Mouse (Mus musculus): Measurements from ENCODE around the gene Amotl1. TPM values are rescaled to one million over a fixed set of nuclear protein-coding genes. Genes with fewer than 3 reads are reported as not detected.
"Not testable (repeated sequence)": the region's sequence is repeated elsewhere in the genome, so short reads cannot be mapped to it uniquely, and the experiment has no call there.

Gene Amotl1
- polyA plus RNA-seq, 1 experiment from 2014 or later: 2.4 TPM

GRCm38 (mm10) chr9:14576359-14576758 lies 68.5 kb downstream of the Amotl1 start:
- not testable (repeated sequence) for H3K4me2 ChIP-seq (ENCODE audit: low read depth, low read length); H3K36me3 ChIP-seq (ENCODE audit: control insufficient read depth, insufficient read depth); H3K27me3 ChIP-seq (ENCODE audit: control insufficient read depth, insufficient read depth, low read depth, low read length); H3K27ac ChIP-seq (ENCODE audit: low read length); H3K4me3 ChIP-seq (ENCODE audit: low read depth, low read length); H3K9ac ChIP-seq (ENCODE audit: low read depth, low read length); H3K9me3 ChIP-seq (replicated peaks; ENCODE audit: control insufficient read depth, low read length); ATAC-seq (ENCODE audit: low read depth); H3K4me1 ChIP-seq (ENCODE audit: control insufficient read depth, low read depth, low read length)
- WGBS (ENCODE audit: insufficient replicate concordance): 38% methylated on average over 2 of the region's 2 CpGs

DNA sequence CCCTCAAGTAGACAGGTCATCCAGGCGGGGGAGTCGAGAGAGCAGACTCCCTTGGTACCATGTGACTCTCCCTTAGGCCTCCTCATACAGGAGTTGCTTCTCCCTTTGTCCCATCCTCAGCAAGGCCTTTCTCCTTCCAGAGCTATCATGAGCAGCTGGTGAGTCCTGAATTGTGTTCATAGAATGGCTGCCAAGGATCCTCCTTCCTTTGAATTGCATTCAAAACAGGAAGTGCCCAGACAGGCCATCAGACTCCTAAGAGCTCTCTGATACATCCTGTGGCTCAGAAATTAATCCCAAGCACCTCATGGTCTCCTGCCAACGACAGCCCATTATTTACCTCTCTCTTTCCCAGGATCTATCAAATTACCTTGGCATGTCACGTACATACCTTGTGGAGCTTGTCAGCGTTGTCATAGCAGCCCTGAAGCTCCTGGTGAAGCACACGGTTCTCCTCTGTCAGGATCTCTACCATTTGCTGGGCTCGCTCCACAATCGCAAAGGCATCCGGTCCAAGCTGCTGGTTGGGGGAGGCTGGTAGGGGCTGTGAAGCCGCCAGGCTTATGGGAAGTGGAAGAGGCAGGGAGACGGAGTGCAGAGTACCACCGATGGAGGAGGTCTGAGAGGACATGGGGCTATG lies 70.0 kb downstream of the Amotl1 start:
- Histone ChIP-seq H3K36me3 (ENCODE audit: control insufficient read depth, insufficient read depth) (no peaks in the 10 kb centered on the region), H3K9ac (ENCODE audit: low read depth, low read length) (no peak overlapping the region), H3K4me1 (ENCODE audit: control insufficient read depth, low read depth, low read length) (no peaks in the 10 kb centered on the region), H3K9me3 (replicated peaks; ENCODE audit: control insufficient read depth, low read length) (no peaks in the 10 kb centered on the region), H3K27ac (ENCODE audit: low read length) (no peak overlapping the region), H3K4me2 (ENCODE audit: low read depth, low read length) (no peak overlapping the region), H3K27me3 (ENCODE audit: control insufficient read depth, insufficient read depth, low read depth, low read length) (no peaks in the 10 kb centered on the region), H3K4me3 (ENCODE audit: low read depth, low read length) (no peak overlapping the region)
- WGBS (ENCODE audit: insufficient replicate concordance): 53% methylated on average over 12 of the region's 12 CpGs
- ATAC-seq (ENCODE audit: low read depth): peak; percentile 21; the same call in 1 of the 2 replicates

DNA sequence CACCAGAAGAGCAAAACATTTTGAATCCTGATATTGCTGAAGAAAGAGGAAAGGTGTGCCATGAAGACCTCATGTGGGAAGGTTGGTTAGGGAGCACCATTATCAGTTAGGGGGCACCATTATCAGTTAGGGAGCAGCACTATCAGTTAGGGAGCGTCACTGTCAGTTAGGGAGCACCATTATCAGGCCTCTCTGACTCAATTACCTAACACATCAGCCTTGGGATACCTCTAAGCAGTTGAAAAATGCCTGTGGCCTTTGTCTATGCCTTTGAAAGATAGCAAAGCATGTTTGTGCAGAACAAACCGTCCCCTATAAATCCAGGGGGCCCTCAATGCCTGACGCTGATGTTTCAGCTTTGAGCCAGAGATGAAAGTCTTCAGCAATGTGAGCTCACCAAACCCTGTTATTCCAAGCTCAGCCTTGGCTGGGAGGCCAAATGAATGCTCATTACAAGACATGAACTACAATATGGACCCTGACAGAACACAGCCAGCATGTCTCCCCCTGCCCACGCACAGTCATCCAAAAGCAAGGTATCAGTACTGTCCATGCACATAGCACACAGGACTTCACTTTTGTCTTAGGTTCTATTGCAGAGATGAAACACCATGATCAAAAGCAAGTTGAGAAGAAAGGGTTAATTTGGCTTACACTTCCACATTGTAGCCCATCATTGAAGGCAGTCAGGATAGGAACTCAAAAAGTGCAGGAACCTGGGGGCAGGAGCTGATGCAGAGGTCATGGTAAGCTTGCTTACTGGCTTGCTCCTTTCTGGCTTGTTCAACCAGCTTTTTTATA lies 75.5 kb downstream of the Amotl1 start:
- Histone ChIP-seq H3K9me3 (replicated peaks; ENCODE audit: control insufficient read depth, low read length) (no peaks in the 10 kb centered on the region), H3K4me1 (ENCODE audit: control insufficient read depth, low read depth, low read length) (no peaks in the 10 kb centered on the region), H3K36me3 (ENCODE audit: control insufficient read depth, insufficient read depth) (no peaks in the 10 kb centered on the region), H3K9ac (ENCODE audit: low read depth, low read length) (no peak overlapping the region), H3K4me2 (ENCODE audit: low read depth, low read length) (no peak overlapping the region), H3K27me3 (ENCODE audit: control insufficient read depth, insufficient read depth, low read depth, low read length) (no peaks in the 10 kb centered on the region), H3K4me3 (ENCODE audit: low read depth, low read length) (no peak overlapping the region), H3K27ac (ENCODE audit: low read length) (no peak overlapping the region)
- 49% methylated on average over 4 of the region's 4 CpGs for WGBS (ENCODE audit: insufficient replicate concordance)
- ATAC-seq (ENCODE audit: low read depth): no peak

GRCm38 (mm10) chr9:14568487-14568886 lies 76.4 kb downstream of the Amotl1 start:
- no peak for ATAC-seq (ENCODE audit: low read depth)
- H3K36me3 ChIP-seq (ENCODE audit: control insufficient read depth, insufficient read depth): no peaks in the 10 kb centered on the region
- WGBS (ENCODE audit: insufficient replicate concordance): 22% methylated on average over 2 of the region's 2 CpGs
- H3K4me3 ChIP-seq (ENCODE audit: low read depth, low read length): no peak overlapping the region
- H3K27ac ChIP-seq (ENCODE audit: low read length): no peak overlapping the region
- H3K4me1 ChIP-seq (ENCODE audit: control insufficient read depth, low read depth, low read length): no peaks in the 10 kb centered on the region
- no peaks in the 10 kb centered on the region for H3K27me3 ChIP-seq (ENCODE audit: control insufficient read depth, insufficient read depth, low read depth, low read length)
- H3K4me2 ChIP-seq (ENCODE audit: low read depth, low read length): no peak overlapping the region
- H3K9me3 ChIP-seq (replicated peaks; ENCODE audit: control insufficient read depth, low read length): no peaks in the 10 kb centered on the region
- H3K9ac ChIP-seq (ENCODE audit: low read depth, low read length): no peak overlapping the region

DNA sequence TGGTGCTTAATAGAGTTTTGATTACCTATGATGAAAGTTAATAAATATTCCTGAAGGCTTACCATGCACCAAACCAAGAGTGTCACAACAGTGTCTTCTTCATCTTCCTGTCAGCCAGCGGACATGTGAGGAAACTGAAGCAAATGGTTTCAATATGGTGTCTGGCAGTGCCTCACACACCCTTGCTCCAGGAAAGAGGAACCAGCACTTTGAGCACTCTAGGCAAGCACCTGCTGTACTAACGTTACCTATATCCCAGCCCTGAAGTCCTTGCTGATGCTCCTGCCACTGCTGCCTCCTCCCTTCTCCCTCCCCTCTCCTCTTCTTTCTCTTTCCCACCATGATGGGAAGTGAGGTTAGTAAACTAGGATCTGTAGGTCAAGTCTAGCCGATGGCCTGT lies 80.4 kb downstream of the Amotl1 start:
- Histone ChIP-seq H3K4me2 (ENCODE audit: low read depth, low read length) (no peak overlapping the region), H3K9ac (ENCODE audit: low read depth, low read length) (no peak overlapping the region), H3K27me3 (ENCODE audit: control insufficient read depth, insufficient read depth, low read depth, low read length) (no peaks in the 10 kb centered on the region), H3K4me1 (ENCODE audit: control insufficient read depth, low read depth, low read length) (no peaks in the 10 kb centered on the region), H3K9me3 (replicated peaks; ENCODE audit: control insufficient read depth, low read length) (no peaks in the 10 kb centered on the region), H3K27ac (ENCODE audit: low read length) (no peak overlapping the region), H3K36me3 (ENCODE audit: control insufficient read depth, insufficient read depth) (no peaks in the 10 kb centered on the region), H3K4me3 (ENCODE audit: low read depth, low read length) (no peak overlapping the region)
- no peak for ATAC-seq (ENCODE audit: low read depth)
- WGBS (ENCODE audit: insufficient replicate concordance): 54% methylated on average over 3 of the region's 3 CpGs

DNA sequence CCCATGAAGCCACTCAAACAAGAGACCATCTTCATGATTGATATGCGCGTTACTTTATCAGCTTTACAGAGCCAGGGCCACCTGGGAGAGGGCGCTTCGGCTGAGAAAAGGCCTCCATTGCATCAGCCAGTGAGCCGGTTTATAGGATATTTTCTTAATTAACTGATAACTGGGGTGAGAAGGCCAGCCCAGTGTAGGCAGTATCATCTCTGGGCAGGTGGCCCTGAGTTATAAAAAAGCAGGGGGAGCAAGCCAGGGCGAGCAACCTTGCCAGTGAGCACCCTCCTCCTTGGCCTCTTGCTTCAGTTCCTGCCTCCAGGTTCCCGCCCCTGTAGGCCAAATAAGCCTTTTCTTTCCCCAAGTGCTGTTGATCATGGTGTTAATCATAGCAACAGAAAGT lies 81.5 kb downstream of the Amotl1 start:
- 78% methylated on average over 7 of the region's 7 CpGs for WGBS (ENCODE audit: insufficient replicate concordance)
- no peak overlapping the region for H3K9ac ChIP-seq (ENCODE audit: low read depth, low read length)
- no peaks in the 10 kb centered on the region for H3K27me3 ChIP-seq (ENCODE audit: control insufficient read depth, insufficient read depth, low read depth, low read length)
- H3K4me1 ChIP-seq (ENCODE audit: control insufficient read depth, low read depth, low read length): no peaks in the 10 kb centered on the region
- no peak overlapping the region for H3K4me3 ChIP-seq (ENCODE audit: low read depth, low read length)
- no peak overlapping the region for H3K27ac ChIP-seq (ENCODE audit: low read length)
- no peaks in the 10 kb centered on the region for H3K36me3 ChIP-seq (ENCODE audit: control insufficient read depth, insufficient read depth)
- H3K4me2 ChIP-seq (ENCODE audit: low read depth, low read length): no peak overlapping the region
- ATAC-seq (ENCODE audit: low read depth): no peak
- no peaks in the 10 kb centered on the region for H3K9me3 ChIP-seq (replicated peaks; ENCODE audit: control insufficient read depth, low read length)

DNA sequence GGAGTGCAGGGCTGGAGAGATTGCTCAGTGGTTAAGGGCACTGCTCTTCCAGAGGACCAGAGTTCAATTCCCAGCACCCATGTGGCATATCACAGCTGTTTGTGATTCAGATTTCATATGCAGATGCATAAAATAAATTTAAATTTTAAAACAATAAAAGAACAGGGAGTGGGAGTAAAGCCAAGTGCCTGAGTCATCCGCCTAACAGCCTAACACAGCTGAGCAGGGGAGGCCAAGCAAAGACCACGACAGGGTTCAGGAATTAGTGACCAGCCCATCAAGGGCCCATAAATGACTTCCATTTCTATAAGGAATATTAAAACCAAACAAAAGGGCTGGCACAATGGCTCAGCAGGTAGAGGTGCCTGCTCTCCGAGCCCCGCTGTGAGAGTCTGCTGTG lies 84.3 kb downstream of the Amotl1 start:
- Histone ChIP-seq H3K27me3 (ENCODE audit: control insufficient read depth, insufficient read depth, low read depth, low read length) (no peaks in the 10 kb centered on the region), H3K36me3 (ENCODE audit: control insufficient read depth, insufficient read depth) (no peaks in the 10 kb centered on the region), H3K27ac (ENCODE audit: low read length) (no peak overlapping the region), H3K9ac (ENCODE audit: low read depth, low read length) (no peak overlapping the region), H3K4me3 (ENCODE audit: low read depth, low read length) (no peak overlapping the region), H3K4me1 (ENCODE audit: control insufficient read depth, low read depth, low read length) (no peaks in the 10 kb centered on the region), H3K9me3 (replicated peaks; ENCODE audit: control insufficient read depth, low read length) (no peaks in the 10 kb centered on the region), H3K4me2 (ENCODE audit: low read depth, low read length) (no peak overlapping the region)
- ATAC-seq (ENCODE audit: low read depth): no peak
- 74% methylated on average over 4 of the region's 4 CpGs for WGBS (ENCODE audit: insufficient replicate concordance)

GRCm38 (mm10) chr9:14559996-14560395 lies 84.9 kb downstream of the Amotl1 start:
- H3K36me3 ChIP-seq (ENCODE audit: control insufficient read depth, insufficient read depth): no peaks in the 10 kb centered on the region
- ATAC-seq (ENCODE audit: low read depth): no peak
- H3K4me1 ChIP-seq (ENCODE audit: control insufficient read depth, low read depth, low read length): no peaks in the 10 kb centered on the region
- H3K27ac ChIP-seq (ENCODE audit: low read length): no peak overlapping the region
- no peak overlapping the region for H3K9ac ChIP-seq (ENCODE audit: low read depth, low read length)
- no peak overlapping the region for H3K4me2 ChIP-seq (ENCODE audit: low read depth, low read length)
- H3K9me3 ChIP-seq (replicated peaks; ENCODE audit: control insufficient read depth, low read length): no peaks in the 10 kb centered on the region
- no peak overlapping the region for H3K4me3 ChIP-seq (ENCODE audit: low read depth, low read length)
- H3K27me3 ChIP-seq (ENCODE audit: control insufficient read depth, insufficient read depth, low read depth, low read length): no peaks in the 10 kb centered on the region
- WGBS (ENCODE audit: insufficient replicate concordance): 72% methylated on average over 9 of the region's 9 CpGs

DNA sequence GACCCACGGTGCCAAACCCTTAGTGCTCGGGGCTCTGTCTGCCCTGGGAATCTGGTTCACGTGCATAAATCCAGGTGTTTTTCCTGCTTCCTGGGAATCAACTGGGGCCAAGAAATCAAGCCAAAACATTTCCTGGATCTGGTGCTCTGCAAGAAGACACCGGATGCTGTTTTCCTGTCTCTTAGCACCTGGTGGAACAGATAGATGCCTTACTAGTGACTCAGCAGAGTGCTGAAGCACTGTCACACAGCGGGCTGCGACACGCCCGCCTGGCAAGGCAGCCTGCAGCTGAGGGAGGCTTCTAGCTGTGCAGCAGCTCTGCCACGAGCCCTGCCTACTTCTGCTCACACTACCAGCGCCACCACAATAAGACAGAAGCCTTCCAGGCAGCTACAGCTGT lies 85.4 kb downstream of the Amotl1 start:
- no peaks in the 10 kb centered on the region for H3K4me1 ChIP-seq (ENCODE audit: control insufficient read depth, low read depth, low read length)
- H3K4me2 ChIP-seq (ENCODE audit: low read depth, low read length): no peak overlapping the region
- H3K4me3 ChIP-seq (ENCODE audit: low read depth, low read length): no peak overlapping the region
- H3K9me3 ChIP-seq (replicated peaks; ENCODE audit: control insufficient read depth, low read length): no peaks in the 10 kb centered on the region
- H3K27me3 ChIP-seq (ENCODE audit: control insufficient read depth, insufficient read depth, low read depth, low read length): no peaks in the 10 kb centered on the region
- WGBS (ENCODE audit: insufficient replicate concordance): 32% methylated on average over 10 of the region's 10 CpGs
- no peak overlapping the region for H3K27ac ChIP-seq (ENCODE audit: low read length)
- ATAC-seq (ENCODE audit: low read depth): no peak
- H3K9ac ChIP-seq (ENCODE audit: low read depth, low read length): no peak overlapping the region
- no peaks in the 10 kb centered on the region for H3K36me3 ChIP-seq (ENCODE audit: control insufficient read depth, insufficient read depth)

All from liver, embryonic 16.5 days (tissue).